Mouse (Mus musculus): Measurements from ENCODE around the gene Srl. TPM values are rescaled to one million over a fixed set of nuclear protein-coding genes. Genes with fewer than 3 reads are reported as not detected.
A peak's percentile ranks its signal among the peaks of the same experiment; 100 is the strongest.

Srl gene
- total RNA-seq, 2 experiments from 2014 or later = 8.2 to 16.3 TPM

GRCm38 (mm10) chr16:4474882-4475803 lies 66.5 kb downstream of the Srl start:
- peak; percentile 82 for ATAC-seq (replicated peaks; ENCODE audit: poor library complexity, severe bottlenecking)

GRCm38 (mm10) chr16:4474040-4474881 lies 67.4 kb downstream of the Srl start:
- ATAC-seq (replicated peaks; ENCODE audit: poor library complexity, severe bottlenecking) = peak; percentile 41

GRCm38 (mm10) chr16:4473231-4473630 lies 68.4 kb downstream of the Srl start:
- no peak for ATAC-seq (replicated peaks; ENCODE audit: poor library complexity, severe bottlenecking)

- ATAC-seq (replicated peaks; ENCODE audit: poor library complexity, severe bottlenecking) = no peak
Observed at GRCm38 (mm10) chr16:4472687-4473086, 68.9 kb downstream of the Srl start.

GRCm38 (mm10) chr16:4469599-4470352 lies 71.8 kb downstream of the Srl start:
- ATAC-seq (replicated peaks; ENCODE audit: poor library complexity, severe bottlenecking) = peak; percentile 60

- peak; percentile 52 for ATAC-seq (replicated peaks; ENCODE audit: poor library complexity, severe bottlenecking)
Observed at GRCm38 (mm10) chr16:4464529-4465089, 77.0 kb downstream of the Srl start.

DNA sequence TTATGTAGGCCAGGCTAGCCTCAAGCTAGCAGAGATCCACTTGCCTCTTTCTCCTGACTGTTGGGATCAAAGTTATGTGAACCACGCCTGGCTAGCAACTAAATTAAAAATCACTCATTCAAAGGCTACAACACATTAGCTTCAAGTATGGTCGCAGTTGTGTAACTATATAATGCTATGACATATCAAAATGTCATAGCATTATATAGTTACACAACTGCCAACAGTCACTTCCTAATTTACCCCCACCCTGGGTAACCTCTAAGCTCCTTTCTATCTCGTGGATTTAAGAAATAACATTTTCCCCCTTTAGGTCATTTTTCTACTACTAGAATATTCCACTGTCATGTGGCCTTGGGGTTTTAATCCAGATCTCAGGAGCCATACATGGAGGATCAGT lies 83.7 kb downstream of the Srl start:
- peak; percentile 77 for ATAC-seq (replicated peaks; ENCODE audit: poor library complexity, severe bottlenecking)

GRCm38 (mm10) chr16:4456391-4456790 lies 85.2 kb downstream of the Srl start:
- ATAC-seq (replicated peaks; ENCODE audit: poor library complexity, severe bottlenecking) = no peak

DNA sequence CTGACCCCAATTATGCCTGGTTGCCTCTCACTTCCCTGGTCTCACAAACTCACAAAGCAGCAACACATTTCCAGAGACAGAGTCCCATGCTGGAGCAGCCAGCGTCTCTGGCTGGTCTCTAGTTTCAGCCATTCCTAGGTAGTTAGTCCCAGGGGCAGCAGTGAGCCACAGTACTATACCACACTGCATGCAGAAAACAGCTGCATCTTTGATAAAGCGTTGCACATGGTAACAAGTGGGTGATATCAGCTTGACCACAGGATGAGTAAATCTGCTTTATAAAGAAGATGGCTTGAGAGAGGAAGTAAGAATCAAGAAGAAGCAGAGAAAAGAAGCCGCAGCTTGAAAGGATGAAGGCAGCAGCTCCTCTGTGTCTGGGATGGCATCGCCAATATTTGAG lies 85.9 kb downstream of the Srl start:
- peak; percentile 65 for ATAC-seq (replicated peaks; ENCODE audit: poor library complexity, severe bottlenecking)

- no peak for ATAC-seq (replicated peaks; ENCODE audit: poor library complexity, severe bottlenecking)
Observed at GRCm38 (mm10) chr16:4454563-4454962, 87.1 kb downstream of the Srl start.

- no peak for ATAC-seq (replicated peaks; ENCODE audit: poor library complexity, severe bottlenecking)
Observed at GRCm38 (mm10) chr16:4449418-4449817, 92.2 kb downstream of the Srl start.

GRCm38 (mm10) chr16:4448235-4448634 lies 93.4 kb downstream of the Srl start:
- no peak for ATAC-seq (replicated peaks; ENCODE audit: poor library complexity, severe bottlenecking)

GRCm38 (mm10) chr16:4446395-4446794 lies 95.2 kb downstream of the Srl start:
- peak; percentile 48 for ATAC-seq (replicated peaks; ENCODE audit: poor library complexity, severe bottlenecking)

DNA sequence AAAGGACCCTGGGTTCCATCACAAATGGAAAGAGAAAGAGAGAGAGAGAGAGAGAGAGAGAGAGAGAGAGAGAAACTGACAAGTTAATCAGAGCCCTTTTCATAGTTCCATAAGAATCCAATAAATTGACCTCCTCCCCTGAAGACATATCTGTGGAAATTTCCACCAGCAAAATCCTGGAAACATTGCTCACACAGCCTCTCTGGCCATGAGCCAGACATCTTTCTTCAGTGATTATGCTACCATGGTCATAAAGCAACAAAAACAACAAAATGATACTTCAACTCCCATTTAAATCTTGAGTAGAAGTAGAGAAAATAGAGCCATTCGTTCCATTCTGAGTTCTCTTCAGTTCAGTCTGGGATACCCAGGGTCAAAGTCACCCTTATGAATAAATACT lies 97.2 kb downstream of the Srl start:
- ATAC-seq (replicated peaks; ENCODE audit: poor library complexity, severe bottlenecking) = no peak

DNA sequence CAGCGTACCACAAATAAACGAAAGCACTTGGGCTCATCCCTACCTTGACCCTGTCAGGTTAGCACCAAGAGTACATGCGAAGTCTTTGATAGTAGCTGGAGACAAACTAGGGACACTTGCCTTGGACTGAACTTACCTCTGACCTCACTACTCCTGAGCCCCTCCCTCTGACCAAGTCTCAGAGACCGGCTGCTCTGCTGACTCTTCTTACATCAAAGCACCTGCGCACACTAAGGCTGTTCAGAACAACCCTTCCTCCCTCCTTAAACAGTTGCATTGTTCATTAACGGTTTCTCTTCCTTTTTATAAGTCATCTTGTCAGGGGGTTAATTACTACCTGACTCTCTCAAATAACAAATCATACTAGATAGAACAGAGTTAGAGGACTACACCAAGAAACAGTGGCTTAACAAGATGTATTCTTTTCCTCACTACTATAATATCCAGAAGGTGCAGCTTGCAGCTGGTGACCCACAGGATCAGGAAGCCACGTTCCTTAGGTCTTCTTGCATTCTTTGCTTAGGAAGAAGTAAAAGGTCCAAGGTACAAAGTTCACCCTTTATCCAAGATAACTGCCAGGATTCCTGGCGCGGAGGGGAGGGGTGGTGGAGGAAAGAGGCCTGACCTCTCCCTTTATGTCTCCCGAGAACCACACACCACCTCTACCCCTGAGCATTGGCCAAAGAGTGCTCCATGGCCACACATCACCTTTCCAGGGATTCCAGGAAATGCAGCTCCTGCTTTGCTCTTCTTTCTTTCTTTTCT lies 102.1 kb downstream of the Srl start:
- no peak for ATAC-seq (replicated peaks; ENCODE audit: poor library complexity, severe bottlenecking)

GRCm38 (mm10) chr16:4436738-4437137 lies 104.9 kb downstream of the Srl start:
- ATAC-seq (replicated peaks; ENCODE audit: poor library complexity, severe bottlenecking) = peak; percentile 71

GRCm38 (mm10) chr16:4435371-4435770 lies 106.2 kb downstream of the Srl start:
- no peak for ATAC-seq (replicated peaks; ENCODE audit: poor library complexity, severe bottlenecking)

DNA sequence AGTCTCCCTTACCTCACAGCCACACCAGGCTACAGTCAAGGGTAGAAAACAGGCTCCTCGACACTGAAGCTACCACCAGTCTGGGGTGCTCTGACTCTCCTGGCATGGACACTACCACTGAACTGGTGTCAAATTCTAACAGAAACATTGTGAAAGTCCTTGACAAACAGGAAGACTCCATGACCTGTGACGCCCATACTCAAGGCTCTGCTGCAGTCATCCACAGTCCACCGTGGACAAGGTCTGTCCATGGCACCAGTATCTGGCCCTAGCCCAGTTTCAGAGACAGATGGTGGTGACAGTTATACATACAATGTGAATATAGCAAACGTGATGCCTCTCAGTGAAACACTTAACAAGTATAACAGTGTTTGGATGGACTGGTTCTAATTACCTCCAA lies 109.8 kb downstream of the Srl start:
- peak; percentile 23; the same call in 1 of the 2 replicates for ATAC-seq (replicated peaks; ENCODE audit: poor library complexity, severe bottlenecking)

GRCm38 (mm10) chr16:4431013-4431412 lies 110.6 kb downstream of the Srl start:
- ATAC-seq (replicated peaks; ENCODE audit: poor library complexity, severe bottlenecking) = no peak
